11 mouse cellular contexts compared by ENCODE assay signal in genomic region chr2:18513435-18513834, GRCm38 (mm10).
A peak's percentile ranks its signal among the peaks of the same experiment; 100 is the strongest.
DNase-seq lines count a peak whose midpoint lies in the region; ATAC-seq and TF ChIP-seq lines count a peak whose summit lies in the region.
"Had no signal": no experiment of that assay in that cellular context is flagged by ENCODE, and none has a peak within 500 bp of the region (broad histone marks: within the 10 kb centered on the region; RNA-seq: fewer than 3 reads in every experiment).

No protein-coding gene starts in this region.

- no peak overlapping the region for H3K4me3 ChIP-seq in lung, embryonic 14.5 days (ENCODE audit: low read depth, low read length)
- H3K4me3 ChIP-seq: heart, embryonic 13.5 days; intestine, embryonic 15.5 days; liver, embryonic 15.5 days had no signal

- no peak overlapping the region for H3K27ac ChIP-seq in lung, embryonic 14.5 days (ENCODE audit: low read depth)
- H3K27ac ChIP-seq: heart, embryonic 13.5 days; intestine, embryonic 15.5 days; liver, embryonic 15.5 days had no signal

- H3K9ac ChIP-seq in lung, embryonic 14.5 days = no peak overlapping the region
- H3K9ac ChIP-seq: heart, embryonic 13.5 days; intestine, embryonic 15.5 days; liver, embryonic 15.5 days had no signal

- peak; percentile 38 for TF ChIP-seq CTCF in lung, embryonic 14.5 days (IDR thresholded peaks at IDR 0.05; ENCODE audit: low read depth)
- peak; percentile 44 for TF ChIP-seq CTCF in Patski (IDR thresholded peaks at IDR 0.05)

- H3K36me3 ChIP-seq in lung, embryonic 14.5 days (ENCODE audit: insufficient read depth) = no peaks in the 10 kb centered on the region
- H3K36me3 ChIP-seq: heart, embryonic 13.5 days; intestine, embryonic 15.5 days; liver, embryonic 15.5 days had no signal

- CTCF ChIA-PET in Patski (lab: Charles Lee) = no interaction called here

- no peaks in the 10 kb centered on the region for H3K9me3 ChIP-seq in lung, embryonic 14.5 days (ENCODE audit: low read depth, low read length)
- H3K9me3 ChIP-seq: intestine, embryonic 15.5 days; liver, embryonic 15.5 days had no signal

- ATAC-seq in lung, embryonic 14.5 days (ENCODE audit: insufficient read depth) = no peak
- ATAC-seq in Patski = no peak
- ATAC-seq: intestine, embryonic 15.5 days had no signal

- DNase-seq in embryo, embryonic 10 days (ENCODE audit: low spot score) = peak; percentile 32
- no peak for DNase-seq in embryo, embryonic 9.5 days (ENCODE audit: extremely low spot score)
- peak; percentile 55 for DNase-seq in lung, embryonic 14.5 days
- no peak for DNase-seq in lung, postnatal 4 days
- no peak for DNase-seq in Patski (ENCODE audit: low read depth, low spot score)
- peak; percentile 10 for DNase-seq in mesoderm, embryonic 11.5 days (ENCODE audit: low read depth, low spot score)
- no peak for DNase-seq in MN1 (ENCODE audit: low spot score)
- DNase-seq in frontal cortex, adult 2 months (ENCODE audit: extremely low spot score in 1 of 2, low spot score in 1 of 2) = no peak

- in situ Hi-C loops in Patski (cut with MboI; ENCODE audit: low pct_unique_long_range_greater_than_20kb) = no loop called here

- no peaks in the 10 kb centered on the region for H3K4me1 ChIP-seq in lung, embryonic 14.5 days (ENCODE audit: insufficient read depth)
- H3K4me1 ChIP-seq: heart, embryonic 13.5 days; intestine, embryonic 15.5 days; liver, embryonic 15.5 days had no signal

- H3K27me3 ChIP-seq in lung, embryonic 14.5 days (ENCODE audit: insufficient read depth, low read length) = no peaks in the 10 kb centered on the region
- H3K27me3 ChIP-seq in Patski = peaks cover 16% of the 10 kb centered on the region
- H3K27me3 ChIP-seq: heart, embryonic 13.5 days; intestine, embryonic 15.5 days; liver, embryonic 15.5 days had no signal

- POLR2A ChIA-PET in Patski (lab: Charles Lee) = no interaction called here

- no peak overlapping the region for H3K4me2 ChIP-seq in lung, embryonic 14.5 days
- H3K4me2 ChIP-seq: heart, embryonic 13.5 days; intestine, embryonic 15.5 days; liver, embryonic 15.5 days had no signal

Comparison
In these comparisons a context has a peak if more than half of its experiments do, and no peak if none do; other contexts are left out.
1. DNase-seq: peak in embryo, embryonic 10 days (single experiment), lung, embryonic 14.5 days (single experiment) and mesoderm, embryonic 11.5 days (single experiment); none in embryo, embryonic 9.5 days (single experiment), lung, postnatal 4 days (0 of 2), Patski (single experiment), MN1 (single experiment) and frontal cortex, adult 2 months (0 of 2).